Mouse (Mus musculus) heart, postnatal 0 days (tissue): ENCODE data around the gene Hexim2. TPM values are rescaled to one million over a fixed set of nuclear protein-coding genes. Genes with fewer than 3 reads are reported as not detected.

Experiments
- ATAC-seq: fragments of 200-750 bp; cut with Nextera tagmentation; 2 replicates; pipeline ENCODE4 v1.8.0; 2017; ENCODE audit warnings: low read depth, moderate number of reproducible peaks, moderate library complexity; ENCODE audit not compliant: insufficient read depth
- DNase-seq: peaks from one replicate; pipeline ENCODE4 v3.0.0-alpha.2; 2016; ENCODE audit warnings: low spot score
- H3K27ac ChIP-seq: fragments of 300-500 bp; sonication (generic); 2 replicates; pipeline ENCODE4 v1.5.1; 2014; ENCODE audit warnings: low read depth, mild to moderate bottlenecking
- H3K27me3 ChIP-seq: fragments of 300-500 bp; sonication (generic); 2 replicates; pipeline ENCODE4 v1.6.1; 2014; ENCODE audit warnings: low read length, mixed read lengths; ENCODE audit not compliant: control insufficient read depth, insufficient read depth
- H3K36me3 ChIP-seq: fragments of 300-500 bp; sonication (generic); replicated peaks from 2 replicates; pipeline ENCODE4 v1.6.1; 2014; ENCODE audit warnings: low read length, mixed read lengths; ENCODE audit not compliant: control insufficient read depth, insufficient read depth
- H3K4me1 ChIP-seq: fragments of 300-500 bp; sonication (generic); 2 replicates; pipeline ENCODE4 v1.6.1; 2014; ENCODE audit warnings: antibody characterized with exemption; ENCODE audit not compliant: control insufficient read depth, insufficient read depth
- H3K4me2 ChIP-seq: fragments of 300-500 bp; sonication (generic); 2 replicates; pipeline ENCODE4 v1.6.1; 2014; ENCODE audit warnings: low read depth, mild to moderate bottlenecking, low read length, moderate library complexity
- H3K4me3 ChIP-seq: fragments of 300-500 bp; sonication (generic); 2 replicates; pipeline ENCODE4 v1.5.1; 2014; ENCODE audit warnings: low read depth, low read length
- H3K9ac ChIP-seq: fragments of 300-500 bp; sonication (generic); replicated peaks from 2 replicates; pipeline ENCODE4 v1.6.1; 2014; ENCODE audit warnings: low read depth, low read length, mixed read lengths
- H3K9me3 ChIP-seq: fragments of 300-500 bp; sonication (generic); replicated peaks from 2 replicates; pipeline ENCODE4 v1.6.1; 2016; ENCODE audit warnings: low read length; ENCODE audit not compliant: control insufficient read depth
- CTCF ChIP-seq: IDR thresholded peaks from 2 replicates; pipeline ENCODE4 v1.5.1; 2016; ENCODE audit warnings: antibody characterized with exemption, control low read depth, low read depth
- EP300 ChIP-seq: IDR thresholded peaks from 2 replicates; pipeline ENCODE4 v1.6.1; 2016; ENCODE audit warnings: antibody characterized with exemption, low read depth
- WGBS: fragments of 180-500 bp; shearing (Covaris S2); extraction: QIAGEN DNeasy Blood & Tissue Kit; methylation state at CpG from one replicate; pipeline ENCODE4 v1.1.7; 2014; 5-methylcytosine and 5-hydroxymethylcytosine counted together
- polyA plus RNA-seq: library from polyadenylated mRNA; unstranded; fragments of >200 nt; fragmentation: Nextera tagmentation; extraction: Ambion mirVana; gene quantifications from 2 replicates; pipeline ENCODE4 v1.2.1, GENCODE M21; 2015
- total RNA-seq: library from RNA; depleted of rRNA; stranded (reverse); fragments of >200 nt; gene quantifications from 2 replicates; pipeline ENCODE4 v1.2.3, GENCODE M21; 2014; ENCODE audit warnings: low replicate concordance

Gene Hexim2
- total and polyA plus RNA-seq, 2 experiments from 2014 or later: 1.6 to 4.2 TPM

DNA sequence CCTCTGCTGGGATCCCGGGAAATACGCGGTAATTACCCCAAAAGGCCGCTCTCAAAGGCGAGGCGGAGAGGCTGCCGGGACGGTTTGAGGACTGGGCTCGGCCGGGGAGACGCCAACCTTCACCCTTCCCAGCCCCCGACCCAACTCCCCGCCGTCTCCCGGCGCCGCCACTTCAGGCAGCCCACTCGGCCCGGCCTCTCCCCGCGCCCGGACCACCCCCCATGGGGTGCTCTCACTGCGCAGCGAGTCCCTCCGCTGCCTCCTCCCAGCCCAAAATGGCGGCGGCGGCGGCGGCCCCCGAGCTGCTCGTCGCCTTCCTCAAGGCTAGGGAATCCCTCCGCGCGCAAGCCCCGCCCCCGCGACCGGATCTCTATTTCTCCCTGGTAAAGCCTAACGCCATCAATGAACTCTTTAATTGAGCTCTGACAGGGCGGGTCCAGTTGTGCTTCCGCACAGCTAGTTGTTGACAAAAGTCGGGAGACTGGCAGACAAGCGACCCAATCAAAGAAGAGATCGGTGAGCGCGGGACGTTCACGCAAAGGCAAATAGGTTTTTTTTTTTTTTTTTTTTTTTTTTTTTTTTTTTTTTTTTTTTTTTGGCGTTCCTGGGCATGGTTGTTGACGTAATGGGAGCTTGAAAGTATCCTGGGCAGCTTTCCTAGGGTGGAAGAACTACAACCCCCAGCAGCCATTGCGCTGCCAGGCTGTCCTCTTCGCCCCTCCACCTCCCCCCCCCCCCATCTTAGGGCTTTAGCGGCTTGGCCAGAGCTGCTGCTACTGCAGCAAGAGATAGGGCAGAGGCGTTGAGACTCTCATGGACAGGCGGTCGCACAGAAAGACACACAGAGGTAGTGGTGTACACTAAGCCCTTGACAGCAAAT lies 587 bp downstream of the Hexim2 start:
- Histone ChIP-seq H3K36me3 (no peaks in the 10 kb centered on the region; the same call in 1 of the 2 replicates), H3K4me3 (peak overlapping the region; percentile 100), H3K27me3 (no peaks in the 10 kb centered on the region), H3K9me3 (no peaks in the 10 kb centered on the region), H3K27ac (peak overlapping the region; percentile 100), H3K9ac (peak overlapping the region; percentile 100), H3K4me2 (peak overlapping the region; percentile 92), H3K4me1 (peaks cover 17% of the 10 kb centered on the region; the same call in 1 of the 2 replicates)
- peak; percentile 99 for DNase-seq
- TF ChIP-seq EP300 (peak; percentile 85), CTCF (no peak)
- under 1% methylated on average over 38 of the region's 58 CpGs for WGBS
- ATAC-seq: peak; percentile 93

DNA sequence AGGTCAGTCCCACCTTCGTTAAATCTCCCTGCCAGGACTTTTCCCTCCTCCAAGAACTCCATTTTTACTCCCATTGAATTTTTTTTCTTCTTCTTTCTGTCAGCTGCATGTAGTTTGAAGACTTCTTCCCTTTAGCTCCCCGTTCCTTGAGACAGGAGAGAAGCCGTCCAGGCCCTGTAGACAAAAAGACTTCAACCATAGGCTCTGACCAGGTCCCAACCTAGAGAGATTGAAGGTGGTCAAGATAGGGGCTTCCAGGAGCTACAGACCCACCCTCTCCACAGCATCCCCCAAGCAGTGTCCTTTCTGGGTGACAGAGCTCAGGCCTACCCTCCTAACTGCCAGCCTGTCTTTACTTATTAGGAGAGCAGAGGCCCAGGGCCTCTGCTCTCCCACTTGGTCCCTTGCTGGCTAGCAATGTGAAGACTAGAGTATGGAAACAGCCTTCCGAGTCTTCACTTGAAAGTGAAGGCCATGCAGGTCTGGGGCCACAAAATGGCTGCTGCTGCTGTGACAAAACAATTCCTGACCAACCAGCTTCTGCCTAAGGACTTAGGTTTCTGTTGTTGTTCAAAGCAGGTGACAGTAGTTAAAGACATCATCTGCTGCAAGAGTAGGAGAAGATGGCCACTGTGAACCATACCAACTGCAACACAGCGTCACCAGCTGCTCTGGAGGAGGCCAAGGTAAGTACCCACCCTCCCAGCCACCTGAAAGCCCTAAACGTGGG lies 1.4 kb downstream of the Hexim2 start:
- no peak for DNase-seq
- Histone ChIP-seq H3K9me3 (no peaks in the 10 kb centered on the region), H3K27ac (peak overlapping the region; percentile 86), H3K4me1 (peaks cover 17% of the 10 kb centered on the region; the same call in 1 of the 2 replicates), H3K4me2 (peak overlapping the region; percentile 52), H3K27me3 (no peaks in the 10 kb centered on the region), H3K4me3 (0 out of 2 replicates have a peak overlapping the region, but pooled peaks have one; percentile 17), H3K9ac (peak overlapping the region; percentile 24), H3K36me3 (no peaks in the 10 kb centered on the region; the same call in 1 of the 2 replicates)
- TF ChIP-seq EP300: no peak
- TF ChIP-seq CTCF: no peak
- no peak for ATAC-seq
- WGBS: 52% methylated on average over 6 of the region's 6 CpGs

DNA sequence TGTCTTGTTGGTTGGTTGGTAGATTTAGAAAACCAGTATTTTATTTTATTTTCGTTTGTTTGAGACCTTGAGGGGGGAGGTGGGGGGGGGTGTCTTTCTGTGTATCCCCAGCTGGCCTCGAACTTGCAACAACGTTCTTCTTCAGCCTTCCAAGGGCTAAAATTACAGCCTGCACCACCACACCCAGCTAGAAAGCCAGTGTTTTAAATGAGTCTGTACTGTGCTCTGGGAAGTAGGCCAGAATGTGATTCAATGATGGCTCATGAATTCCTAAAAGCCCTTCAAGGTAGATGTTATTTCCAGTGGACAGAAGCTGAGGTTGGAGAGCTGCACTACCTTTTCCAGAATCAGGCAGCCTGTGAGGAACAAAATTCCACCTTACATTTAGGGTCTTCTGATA lies 2.0 kb downstream of the Hexim2 start:
- ATAC-seq (no peak), DNase-seq (no peak)
- Histone ChIP-seq H3K4me3 (no peak overlapping the region), H3K9ac (no peak overlapping the region), H3K36me3 (peaks cover 5% of the 10 kb centered on the region; the same call in 1 of the 2 replicates), H3K9me3 (no peaks in the 10 kb centered on the region), H3K27ac (peak overlapping the region; percentile 86), H3K4me1 (peaks cover 17% of the 10 kb centered on the region; the same call in 1 of the 2 replicates), H3K27me3 (no peaks in the 10 kb centered on the region), H3K4me2 (no peak overlapping the region)
- 61% methylated on average over 3 of the region's 3 CpGs for WGBS
- TF ChIP-seq CTCF: no peak
- no peak for TF ChIP-seq EP300

DNA sequence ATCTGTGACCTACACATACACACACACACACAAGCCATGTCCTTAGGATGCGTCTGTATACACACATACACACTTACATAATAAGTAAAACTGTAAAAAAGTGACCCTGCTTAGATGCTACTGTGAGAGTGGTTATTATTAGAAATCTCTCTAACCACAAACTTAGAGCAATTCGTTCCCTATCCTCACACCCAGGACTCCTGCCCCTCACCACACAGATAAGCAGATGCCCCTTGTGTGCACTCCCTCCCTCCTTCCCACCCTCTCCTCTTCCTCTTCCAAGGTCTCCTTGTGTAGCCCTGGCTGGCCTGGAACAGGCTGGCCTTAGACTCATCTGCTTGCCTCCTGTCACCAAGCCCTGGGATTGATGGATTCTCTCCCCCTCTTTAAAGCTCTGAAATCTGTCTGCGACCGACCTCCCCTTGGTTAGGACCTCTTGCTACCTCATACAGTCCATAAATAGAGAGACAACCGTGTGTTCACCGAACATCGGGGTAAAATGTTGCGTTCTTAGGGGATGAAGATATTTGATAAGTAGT lies 3.9 kb downstream of the Hexim2 start:
- peaks cover 19% of the 10 kb centered on the region for H3K4me1 ChIP-seq
- no peak for TF ChIP-seq CTCF
- no peak for TF ChIP-seq EP300
- H3K36me3 ChIP-seq: 0 out of 2 replicates have a peak, but pooled peaks cover 12% of the 10 kb centered on the region
- H3K9ac ChIP-seq: no peak overlapping the region
- no peak overlapping the region for H3K4me3 ChIP-seq
- no peak overlapping the region for H3K27ac ChIP-seq
- H3K4me2 ChIP-seq: no peak overlapping the region
- ATAC-seq (no peak), DNase-seq (no peak)
- H3K27me3 ChIP-seq: no peaks in the 10 kb centered on the region
- 60% methylated on average over 8 of the region's 8 CpGs for WGBS
- H3K9me3 ChIP-seq: no peaks in the 10 kb centered on the region

DNA sequence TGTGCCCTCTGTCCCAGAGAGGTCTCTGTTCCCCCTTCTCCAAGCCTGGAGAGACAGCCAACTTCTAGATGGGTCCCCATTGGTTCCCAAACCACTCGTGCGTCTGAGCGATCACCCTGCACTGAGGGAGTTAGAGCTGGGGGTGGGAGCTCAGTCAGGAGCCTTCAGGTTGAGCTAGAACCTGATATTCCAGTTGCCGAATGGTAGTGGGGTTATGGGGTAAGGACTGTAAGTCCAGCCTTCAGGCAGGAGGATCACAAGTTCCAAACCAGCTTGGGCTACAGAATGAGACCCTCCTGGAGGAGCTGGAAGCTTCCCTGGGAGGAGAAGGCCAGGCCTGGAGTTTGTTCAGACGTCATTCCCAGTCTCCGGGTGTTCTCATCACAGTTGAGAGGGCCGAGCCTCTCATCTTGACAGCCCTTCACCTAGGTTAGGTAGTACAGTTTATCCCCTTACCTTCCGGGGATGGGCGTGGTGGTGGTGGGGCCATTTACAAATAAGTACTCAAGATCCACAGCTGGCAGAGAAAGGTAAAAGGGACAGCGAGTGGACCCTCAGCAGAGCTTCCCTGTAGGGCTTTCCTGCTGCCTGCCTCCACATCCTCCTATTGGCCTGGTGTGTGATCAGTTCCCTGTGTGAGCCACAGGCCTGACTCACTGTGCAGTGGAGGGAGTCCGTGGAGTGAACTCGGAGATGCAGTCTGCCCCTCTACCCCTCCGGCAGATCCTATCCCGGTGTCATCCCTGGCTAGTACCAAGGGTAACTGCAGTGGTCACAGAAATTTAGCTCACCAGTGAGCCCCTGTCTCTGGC lies 7.9 kb downstream of the Hexim2 start:
- ATAC-seq (no peak), DNase-seq (no peak)
- H3K27ac ChIP-seq: peak overlapping the region; percentile 90
- H3K4me2 ChIP-seq: no peak overlapping the region
- TF ChIP-seq EP300 (no peak), CTCF (no peak)
- 0 out of 2 replicates have a peak, but pooled peaks cover 12% of the 10 kb centered on the region for H3K36me3 ChIP-seq
- peaks cover 27% of the 10 kb centered on the region for H3K4me1 ChIP-seq
- H3K9ac ChIP-seq: no peak overlapping the region; the same call in 1 of the 2 replicates
- H3K9me3 ChIP-seq: no peaks in the 10 kb centered on the region
- H3K4me3 ChIP-seq: no peak overlapping the region
- 82% methylated on average over 14 of the region's 14 CpGs for WGBS
- H3K27me3 ChIP-seq: no peaks in the 10 kb centered on the region
